Mouse (Mus musculus) kidney, postnatal 4 days (tissue): Measurements from ENCODE around the gene Mstn.

Experiments used
- DNase-seq, 2 experiments: peaks; one replicate each; pipeline ENCODE4 v3.0.0; 2021; ENCODE audit warnings: mixed read lengths in 2 of 2

The Mstn gene

GRCm38 (mm10) chr1:53110561-53110960 lies 49.1 kb downstream of the Mstn start:
- DNase-seq: no peak
